Mouse (Mus musculus) kidney, postnatal 0 days (tissue): ENCODE results near the gene Uts2b. TPM values are rescaled to one million over a fixed set of nuclear protein-coding genes. Genes with fewer than 3 reads are reported as not detected.
A peak's percentile ranks its signal among the peaks of the same experiment; 100 is the strongest.

Source experiments
- ATAC-seq: fragments of 200-750 bp; cut with Nextera tagmentation; replicated peaks from 2 replicates; pipeline ENCODE4 v1.8.0; 2017; ENCODE audit warnings: low read depth, moderate number of reproducible peaks, moderate TSS enrichment, moderate library complexity; ENCODE audit not compliant: low FRiP score
- DNase-seq: peaks from one replicate; pipeline ENCODE4 v3.0.0-alpha.2; 2016; ENCODE audit warnings: low spot score
- H3K27ac ChIP-seq: fragments of 300-500 bp; sonication (generic); 2 replicates; pipeline ENCODE4 v1.5.1; 2014; ENCODE audit warnings: mild to moderate bottlenecking
- H3K27me3 ChIP-seq: fragments of 300-500 bp; sonication (generic); 2 replicates; pipeline ENCODE4 v1.6.1; 2014; ENCODE audit warnings: low read length, mixed read lengths; ENCODE audit not compliant: insufficient read depth
- H3K36me3 ChIP-seq: fragments of 300-500 bp; sonication (generic); 2 replicates; pipeline ENCODE4 v1.6.1; 2014; ENCODE audit warnings: low read length, mixed read lengths; ENCODE audit not compliant: insufficient read depth
- H3K4me1 ChIP-seq: fragments of 300-500 bp; sonication (generic); replicated peaks from 2 replicates; pipeline ENCODE4 v1.6.1; 2014; ENCODE audit warnings: antibody characterized with exemption, low read length, mixed read lengths; ENCODE audit not compliant: insufficient read depth
- H3K4me2 ChIP-seq: fragments of 300-500 bp; sonication (generic); 2 replicates; pipeline ENCODE4 v1.6.1; 2014; ENCODE audit warnings: mild to moderate bottlenecking, low read length, moderate library complexity, mixed read lengths
- H3K4me3 ChIP-seq: fragments of 300-500 bp; sonication (generic); replicated peaks from 2 replicates; pipeline ENCODE4 v1.5.1; 2014; ENCODE audit warnings: low read depth, low read length
- H3K9ac ChIP-seq: fragments of 300-500 bp; sonication (generic); 2 replicates; pipeline ENCODE4 v1.6.1; 2014; ENCODE audit warnings: low read depth, low read length
- H3K9me3 ChIP-seq: fragments of 300-500 bp; sonication (generic); replicated peaks from 2 replicates; pipeline ENCODE4 v1.6.1; 2016; ENCODE audit warnings: low read length, inconsistent platforms, mixed read lengths
- CTCF ChIP-seq: IDR thresholded peaks from 2 replicates; pipeline ENCODE4 v1.5.1; 2016; ENCODE audit warnings: antibody characterized with exemption, low read depth, mild to moderate bottlenecking, moderate library complexity
- WGBS: fragments of 180-500 bp; shearing (Covaris S2); extraction: QIAGEN DNeasy Blood & Tissue Kit; methylation state at CpG from one replicate; pipeline ENCODE4 v1.1.7; 2014; 5-methylcytosine and 5-hydroxymethylcytosine counted together
- polyA plus RNA-seq: library from polyadenylated mRNA; unstranded; fragments of >200 nt; fragmentation: Nextera tagmentation; extraction: Ambion mirVana; gene quantifications from 2 replicates; pipeline ENCODE4 v1.2.1, GENCODE M21; 2015

Gene Uts2b
- polyA plus RNA-seq, 1 experiment from 2014 or later, result not detected

DNA sequence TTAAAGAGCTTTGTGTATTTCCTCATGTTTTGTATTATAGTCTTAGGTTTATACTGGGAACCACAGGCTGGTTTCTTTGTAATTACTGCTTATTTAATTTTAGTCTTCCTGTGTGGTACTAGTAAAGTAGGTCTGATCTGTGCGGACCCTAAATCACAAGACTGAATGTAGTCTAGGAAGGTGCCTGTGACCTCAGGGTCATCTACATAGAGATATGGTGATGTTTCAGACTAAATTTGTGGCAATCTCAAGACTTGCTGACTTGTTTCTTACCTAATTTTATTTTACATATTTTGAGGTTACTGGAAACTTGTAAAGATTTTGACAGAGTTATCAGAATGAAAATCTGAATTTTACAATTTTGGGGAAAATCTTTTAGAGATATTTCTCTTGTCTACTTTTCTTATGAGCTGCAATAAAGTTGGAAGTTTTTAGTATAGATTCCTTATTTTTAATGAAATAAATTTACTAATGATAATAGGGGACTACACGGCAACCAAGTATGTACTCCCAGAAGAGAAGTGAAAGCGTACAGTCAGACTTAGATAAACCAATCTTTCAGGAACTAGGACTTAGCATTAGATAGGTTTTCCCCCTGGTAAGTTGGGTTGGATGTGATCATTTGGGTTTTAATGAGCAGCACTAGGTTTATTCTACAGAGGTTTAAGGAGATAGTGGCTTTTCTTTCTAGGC, 29.1 kb upstream of the Uts2b start:
- 84% methylated on average over 3 of the region's 3 CpGs for WGBS

DNA sequence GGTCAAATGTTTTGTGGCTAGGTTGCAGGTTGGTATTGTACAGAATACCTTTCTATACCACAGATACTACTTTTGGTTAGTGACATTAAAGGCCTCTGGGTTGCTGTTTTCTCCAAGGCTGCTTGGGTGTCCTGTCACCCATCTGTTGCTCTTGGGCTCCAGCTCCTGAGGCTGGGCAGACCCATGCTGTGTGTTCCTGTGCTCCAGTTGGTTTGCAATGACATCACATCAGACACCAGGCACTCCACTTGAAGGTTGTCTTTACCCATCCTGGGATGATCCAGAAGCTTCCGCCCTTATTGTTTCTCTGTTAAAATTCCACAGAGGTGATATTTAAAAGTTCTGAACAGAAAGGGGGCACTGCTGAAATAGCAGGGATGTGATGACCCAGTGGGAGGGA, 26.9 kb upstream of the Uts2b start:
- Histone ChIP-seq H3K4me1 (no peaks in the 10 kb centered on the region), H3K4me3 (no peak overlapping the region), H3K4me2 (no peak overlapping the region), H3K27me3 (no peaks in the 10 kb centered on the region), H3K9me3 (no peaks in the 10 kb centered on the region), H3K36me3 (no peaks in the 10 kb centered on the region), H3K9ac (no peak overlapping the region), H3K27ac (no peak overlapping the region)
- ATAC-seq, result no peak
- DNase-seq, result no peak
- 98% methylated on average over 1 of the region's 1 CpGs for WGBS
- TF ChIP-seq CTCF, result no peak

More for the DNA sequence above, 29.1 kb upstream of the Uts2b start:
- no peak overlapping the region for H3K9ac ChIP-seq
- no peaks in the 10 kb centered on the region for H3K9me3 ChIP-seq
- ATAC-seq (no peak), DNase-seq (no peak)
- H3K4me2 ChIP-seq, result no peak overlapping the region
- H3K4me3 ChIP-seq, result no peak overlapping the region
- H3K4me1 ChIP-seq, result no peaks in the 10 kb centered on the region
- H3K27ac ChIP-seq, result no peak overlapping the region
- H3K27me3 ChIP-seq, result no peaks in the 10 kb centered on the region
- H3K36me3 ChIP-seq, result no peaks in the 10 kb centered on the region
- no peak for TF ChIP-seq CTCF

GRCm38 (mm10) chr16:27395251-27396037, 25.4 kb upstream of the Uts2b start:
- 0 out of 2 replicates have a peak, but pooled peaks cover 5% of the 10 kb centered on the region for H3K4me1 ChIP-seq
- no peak overlapping the region for H3K4me3 ChIP-seq
- WGBS, result 91% methylated on average over 4 of the region's 4 CpGs
- H3K27me3 ChIP-seq, result no peaks in the 10 kb centered on the region
- no peak overlapping the region for H3K9ac ChIP-seq
- H3K4me2 ChIP-seq, result no peak overlapping the region
- ATAC-seq (no peak), DNase-seq (no peak)
- no peaks in the 10 kb centered on the region for H3K36me3 ChIP-seq
- no peak overlapping the region for H3K27ac ChIP-seq
- no peaks in the 10 kb centered on the region for H3K9me3 ChIP-seq
- TF ChIP-seq CTCF, result no peak

GRCm38 (mm10) chr16:27391845-27392244, 21.8 kb upstream of the Uts2b start:
- Histone ChIP-seq H3K4me2 (no peak overlapping the region), H3K36me3 (no peaks in the 10 kb centered on the region), H3K4me1 (0 out of 2 replicates have a peak, but pooled peaks cover 9% of the 10 kb centered on the region), H3K4me3 (no peak overlapping the region), H3K9me3 (no peaks in the 10 kb centered on the region), H3K27me3 (no peaks in the 10 kb centered on the region), H3K9ac (no peak overlapping the region), H3K27ac (no peak overlapping the region)
- ATAC-seq (no peak), DNase-seq (no peak)
- TF ChIP-seq CTCF, result no peak
- 74% methylated on average over 2 of the region's 2 CpGs for WGBS

- 80% methylated on average over 4 of the region's 4 CpGs for WGBS
- Histone ChIP-seq H3K4me2 (peak overlapping the region; percentile 69), H3K9ac (peak overlapping the region; percentile 95; the same call in 1 of the 2 replicates), H3K4me3 (peak overlapping the region; percentile 80; the same call in 1 of the 2 replicates), H3K9me3 (no peaks in the 10 kb centered on the region), H3K27ac (no peak overlapping the region), H3K27me3 (no peaks in the 10 kb centered on the region), H3K36me3 (no peaks in the 10 kb centered on the region), H3K4me1 (0 out of 2 replicates have a peak, but pooled peaks cover 9% of the 10 kb centered on the region)
- no peak for TF ChIP-seq CTCF
- no peak for DNase-seq
- ATAC-seq, result no peak
Observed at GRCm38 (mm10) chr16:27390306-27390705, 20.3 kb upstream of the Uts2b start.

GRCm38 (mm10) chr16:27389534-27390282, 19.7 kb upstream of the Uts2b start:
- Histone ChIP-seq H3K9ac (peak overlapping the region; percentile 95), H3K27me3 (no peaks in the 10 kb centered on the region), H3K9me3 (no peaks in the 10 kb centered on the region), H3K4me1 (0 out of 2 replicates have a peak, but pooled peaks cover 9% of the 10 kb centered on the region), H3K4me3 (peak overlapping the region; percentile 80), H3K27ac (peak overlapping the region; percentile 97), H3K36me3 (no peaks in the 10 kb centered on the region), H3K4me2 (peak overlapping the region; percentile 69)
- DNase-seq (peak; percentile 57), ATAC-seq (no peak)
- no peak for TF ChIP-seq CTCF
- 22% methylated on average over 7 of the region's 7 CpGs for WGBS
